Mouse (Mus musculus): ENCODE data around the gene Ppp2r2d.
A peak's percentile ranks its signal among the peaks of the same experiment; 100 is the strongest.

Gene Ppp2r2d

DNA sequence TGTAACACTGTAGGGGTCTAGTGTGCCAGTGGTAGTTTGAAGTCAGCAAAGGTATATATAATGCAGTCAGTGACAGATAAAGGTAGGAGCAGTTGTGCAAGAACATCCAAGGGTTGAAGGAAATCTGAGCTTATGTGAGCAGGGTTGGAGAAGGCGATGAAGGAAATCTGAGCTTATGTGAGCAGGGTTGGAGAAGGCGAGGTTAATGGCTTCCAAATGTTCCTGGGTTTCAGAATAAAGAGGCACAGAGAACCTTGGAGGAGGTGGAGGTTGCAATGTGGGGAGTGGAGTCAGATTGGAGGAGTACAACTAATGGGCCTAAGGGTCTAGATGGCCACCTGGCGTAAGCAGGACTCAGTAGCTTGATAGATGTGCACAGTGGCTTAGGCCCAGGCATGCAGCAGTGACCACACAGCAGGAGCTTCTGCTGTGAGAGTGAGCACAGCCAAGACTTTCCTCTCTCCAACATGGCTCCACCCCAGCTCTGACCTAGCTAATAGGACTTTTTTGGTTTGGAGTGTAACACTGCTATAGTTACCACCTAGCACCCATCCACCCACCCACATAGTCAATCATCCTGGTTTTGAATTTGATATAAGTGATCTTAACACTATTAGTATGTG lies 18.2 kb downstream of the Ppp2r2d start:
- no peak for DNase-seq

DNA sequence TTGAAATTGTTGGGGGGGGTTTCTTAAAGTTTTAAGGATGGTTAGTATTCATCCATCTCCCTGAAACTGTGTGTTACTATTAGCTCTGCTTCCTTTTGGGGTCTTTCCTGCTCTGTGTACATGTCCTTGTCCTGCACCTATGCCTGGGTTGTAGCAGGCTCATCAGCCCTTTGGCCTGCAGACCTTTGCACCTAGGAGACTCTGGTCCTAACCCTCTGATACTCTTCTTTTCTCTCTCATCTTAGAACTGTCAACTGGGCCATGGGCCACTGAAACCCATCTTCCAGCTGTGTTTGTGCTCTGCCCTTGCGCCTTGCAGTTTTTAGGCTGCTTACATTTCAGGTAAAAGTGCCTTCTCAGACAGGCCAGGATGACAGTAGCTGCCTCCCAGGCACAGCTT lies 18.9 kb downstream of the Ppp2r2d start:
- DNase-seq = no peak

DNA sequence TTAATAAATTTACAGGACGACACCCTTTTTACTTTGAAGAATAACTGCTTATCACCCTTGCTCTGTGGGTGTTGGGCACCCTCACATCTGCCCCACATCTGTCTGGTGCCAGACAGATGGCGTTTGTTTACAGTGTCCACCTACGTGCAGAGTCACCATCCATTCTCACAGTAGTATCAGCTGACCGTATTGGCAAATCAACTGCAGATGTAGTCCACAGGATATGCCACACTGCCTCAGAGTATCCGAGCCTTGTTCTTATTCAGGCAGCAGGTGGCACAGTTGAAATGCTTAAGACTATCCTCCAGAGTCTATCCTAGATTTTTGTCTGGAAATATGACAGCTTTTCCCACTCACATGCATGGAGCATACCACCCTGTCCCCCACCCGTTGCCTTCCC lies 21.4 kb downstream of the Ppp2r2d start:
- no peak for DNase-seq

DNA sequence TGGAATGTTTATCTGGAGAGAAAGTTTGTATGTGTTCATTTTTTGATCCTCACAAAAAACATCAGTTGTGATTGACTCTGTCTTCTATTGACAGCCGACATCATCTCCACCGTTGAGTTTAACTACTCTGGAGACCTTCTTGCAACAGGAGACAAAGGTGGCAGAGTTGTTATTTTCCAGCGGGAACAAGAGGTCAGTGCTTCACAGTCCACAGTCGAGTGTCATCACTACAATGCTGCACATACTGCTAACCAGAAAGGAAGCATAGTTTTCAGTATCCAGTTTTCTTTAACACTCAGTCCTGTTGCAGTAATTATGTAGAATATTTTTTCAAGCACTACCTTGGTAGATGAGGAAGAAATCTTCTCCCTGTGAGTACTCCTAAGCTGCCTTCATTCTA lies 22.4 kb downstream of the Ppp2r2d start:
- no peak for DNase-seq

DNA sequence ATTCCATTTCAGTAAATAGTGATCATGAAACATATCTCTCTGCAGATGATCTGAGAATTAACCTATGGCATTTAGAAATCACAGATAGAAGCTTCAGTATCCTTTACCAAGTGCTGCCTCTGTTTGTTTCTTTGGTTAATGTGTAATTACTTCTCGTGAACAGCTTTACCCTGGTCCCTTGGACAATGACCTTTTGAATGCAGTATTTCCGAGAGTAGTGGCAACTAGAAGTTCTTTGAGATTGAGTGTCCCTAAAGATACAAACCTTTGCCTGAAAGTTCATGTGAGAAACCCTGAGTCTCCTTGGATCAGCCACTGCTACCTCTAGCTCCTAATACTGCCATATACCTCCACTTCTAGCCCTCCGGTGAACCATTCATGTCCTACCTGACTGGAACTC lies 27.1 kb downstream of the Ppp2r2d start:
- DNase-seq = no peak

DNA sequence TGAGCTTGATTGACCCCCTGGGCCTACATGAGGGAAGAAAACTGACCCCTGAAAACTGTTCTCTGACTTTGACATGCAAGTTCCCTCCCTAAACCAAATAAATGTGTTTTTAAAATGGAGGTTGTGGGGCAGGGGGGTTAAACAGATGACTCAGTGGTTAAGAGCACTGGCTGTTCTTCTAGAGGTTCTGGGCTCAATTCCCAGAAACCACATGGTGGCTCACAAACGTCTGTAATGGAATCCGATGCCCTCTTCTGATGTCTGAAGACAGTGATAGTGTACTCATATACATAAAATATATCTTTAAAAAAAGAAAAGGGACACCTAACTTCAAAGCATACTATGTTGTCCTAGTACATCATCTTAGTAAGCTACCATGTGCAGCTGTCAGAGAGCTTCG lies 29.2 kb downstream of the Ppp2r2d start:
- no peak for DNase-seq

DNA sequence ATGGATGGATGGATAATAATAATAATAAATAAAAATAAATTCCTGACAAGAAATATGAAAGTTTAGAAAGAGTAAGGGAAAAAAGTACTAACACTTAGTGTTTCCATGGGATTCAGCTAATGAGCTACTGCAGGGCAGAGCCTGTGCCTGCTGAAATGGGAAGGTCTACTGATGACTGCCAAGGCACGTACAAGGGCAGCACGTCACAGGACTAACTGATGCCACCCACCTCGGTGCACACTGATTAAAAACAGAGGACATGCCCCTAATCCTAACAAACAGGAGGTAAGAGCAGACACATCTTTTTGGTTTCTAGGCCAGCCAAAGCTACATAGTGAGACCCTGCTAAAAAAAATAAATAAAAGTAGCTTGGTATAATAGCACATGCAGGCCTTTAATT lies 37.8 kb downstream of the Ppp2r2d start:
- DNase-seq = no peak

DNA sequence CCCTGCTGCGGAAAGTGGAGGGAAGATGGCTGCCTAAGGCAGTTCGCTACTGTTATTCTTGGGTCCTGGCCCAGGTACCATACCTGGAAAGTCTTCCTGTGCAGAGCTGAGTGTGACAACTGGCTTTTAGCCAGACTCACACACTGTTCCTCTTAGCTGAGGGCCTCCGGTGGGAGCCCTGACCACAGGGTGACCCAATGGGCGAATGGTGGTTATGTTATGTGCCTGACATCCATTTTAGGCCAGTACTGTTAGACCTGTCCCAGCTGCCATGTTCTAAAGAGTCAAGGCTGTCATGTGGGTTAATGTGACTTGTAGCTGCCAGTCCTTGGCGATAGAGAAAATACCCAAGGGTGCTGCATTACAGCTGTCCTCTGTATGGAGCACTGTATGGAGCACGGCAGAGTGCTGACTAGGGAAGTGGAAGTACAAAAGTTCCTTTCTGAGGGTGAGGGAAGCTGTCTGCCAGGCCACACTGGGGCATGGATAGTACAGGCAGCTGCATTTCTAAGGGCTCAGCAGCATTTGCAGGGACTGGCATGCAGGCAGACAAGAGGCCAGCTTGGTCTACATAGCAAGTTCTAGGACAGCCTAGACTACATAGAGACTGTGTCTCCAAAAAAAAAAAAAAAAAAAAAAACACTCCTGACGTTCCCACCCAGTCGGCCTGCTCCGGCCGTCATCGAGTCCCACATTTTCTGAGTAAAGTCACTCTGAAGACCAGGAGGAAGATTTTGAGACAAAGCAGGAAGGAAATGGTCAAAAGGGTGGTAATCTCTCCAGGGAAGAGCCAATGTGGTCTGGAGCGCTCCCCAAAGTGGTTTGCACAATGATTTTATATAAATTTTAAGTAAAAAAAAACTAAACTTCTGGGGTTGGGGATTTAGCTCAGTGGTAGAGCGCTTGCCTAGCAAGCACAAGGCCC lies 39.7 kb downstream of the Ppp2r2d start:
- DNase-seq = no peak

DNA sequence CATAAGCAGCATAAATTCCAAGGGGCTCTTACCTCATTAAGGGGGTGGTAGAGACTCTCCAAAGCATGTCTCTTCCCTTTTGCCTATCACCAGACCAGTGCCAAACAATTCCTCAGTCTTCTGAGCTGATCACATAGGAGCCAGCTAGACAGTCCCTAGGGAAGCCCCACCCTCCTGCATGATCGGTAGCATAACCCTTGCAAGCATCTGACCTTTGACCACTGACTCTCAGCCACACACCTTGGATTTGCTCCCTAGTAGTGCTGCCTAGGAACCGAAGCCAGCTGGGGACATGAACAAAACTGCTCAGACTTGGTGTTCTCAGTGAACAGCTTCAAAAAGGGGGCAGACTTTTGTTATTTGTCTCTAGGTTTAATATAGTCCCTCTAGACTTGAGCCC lies 52.2 kb downstream of the Ppp2r2d start:
- DNase-seq = no peak

DNA sequence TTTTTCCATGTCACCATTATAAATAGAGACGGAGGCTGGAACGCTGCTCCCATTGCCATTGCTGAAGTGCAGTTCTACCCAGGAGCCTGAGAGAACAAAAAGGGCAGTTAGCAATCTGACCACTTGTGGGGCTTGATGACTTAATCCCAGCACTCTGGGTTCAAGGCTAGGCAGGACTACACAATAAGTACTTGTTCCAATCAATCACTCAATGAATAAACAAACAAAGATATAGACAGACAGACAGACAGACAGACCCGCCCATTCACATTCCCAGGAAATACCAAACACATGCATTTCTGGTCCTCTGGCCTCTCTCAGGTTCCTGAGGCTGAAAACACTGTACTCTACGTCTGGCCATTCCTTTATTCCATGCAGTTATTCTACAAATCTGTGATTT lies 52.9 kb downstream of the Ppp2r2d start:
- no peak for DNase-seq

DNA sequence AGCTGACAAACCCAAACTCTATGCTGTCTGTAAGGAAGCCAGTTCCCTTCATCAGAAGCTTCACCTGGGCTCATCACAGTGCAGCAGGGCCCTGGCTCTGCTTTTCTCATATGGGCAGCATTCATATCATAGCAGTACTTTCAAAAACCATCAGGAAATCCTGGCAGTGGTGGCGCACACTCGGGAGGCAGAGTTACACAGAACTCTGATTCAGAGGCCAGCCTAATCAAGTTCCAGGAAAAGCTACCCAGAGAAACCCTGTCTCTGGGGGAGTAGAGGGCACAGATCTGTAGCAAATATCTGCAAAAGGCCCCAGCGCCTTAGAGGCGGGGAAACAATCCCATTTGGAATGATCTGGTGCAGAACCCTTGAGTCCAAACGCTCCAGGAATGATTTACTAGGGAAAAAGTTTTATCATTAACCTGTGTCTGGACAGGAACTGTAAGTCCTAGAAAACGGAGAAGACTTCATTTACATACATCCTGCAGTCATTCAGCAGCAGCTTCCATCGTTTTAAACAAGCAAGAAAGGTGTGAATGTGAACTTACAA lies 58.1 kb downstream of the Ppp2r2d start:
- DNase-seq = no peak

DNA sequence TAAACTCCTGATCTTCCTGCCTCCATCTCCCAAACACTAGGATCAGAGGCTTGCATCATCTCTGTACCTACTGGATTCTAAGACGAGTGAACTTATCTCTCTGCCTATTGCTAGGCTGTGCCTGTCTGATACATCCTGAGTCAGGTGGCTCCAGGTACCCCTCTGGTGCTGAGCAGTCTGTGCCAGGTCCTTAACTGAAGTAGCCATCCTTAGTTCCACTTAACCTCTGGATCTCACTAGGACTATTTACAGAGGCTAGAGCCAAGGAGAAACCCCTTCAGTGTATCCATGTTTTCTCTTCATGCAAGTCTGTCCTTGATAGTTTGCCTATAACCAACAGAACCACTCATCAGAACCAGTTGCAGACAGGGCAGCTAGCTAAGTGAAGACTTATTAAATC lies 60.6 kb downstream of the Ppp2r2d start:
- DNase-seq = no peak

DNA sequence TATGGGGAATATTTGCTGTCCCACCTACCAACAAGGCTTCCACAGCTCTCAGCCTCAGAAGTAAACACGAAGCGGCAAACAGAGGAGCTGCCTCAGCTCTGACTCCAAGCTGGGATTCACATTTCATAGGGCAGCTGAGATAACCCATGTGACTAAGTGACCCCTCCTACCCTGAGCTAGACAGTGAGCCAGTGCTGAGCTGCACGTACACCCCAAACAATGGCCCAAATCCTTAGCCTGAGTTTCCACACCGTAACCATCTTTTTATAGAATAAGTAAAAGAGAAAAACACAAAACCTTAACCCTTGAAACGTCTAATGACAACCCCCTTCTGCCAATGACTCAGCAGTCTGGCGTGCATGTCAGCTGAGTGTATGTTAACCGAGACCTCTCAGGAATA lies 61.2 kb downstream of the Ppp2r2d start:
- DNase-seq = peak; percentile 67

DNA sequence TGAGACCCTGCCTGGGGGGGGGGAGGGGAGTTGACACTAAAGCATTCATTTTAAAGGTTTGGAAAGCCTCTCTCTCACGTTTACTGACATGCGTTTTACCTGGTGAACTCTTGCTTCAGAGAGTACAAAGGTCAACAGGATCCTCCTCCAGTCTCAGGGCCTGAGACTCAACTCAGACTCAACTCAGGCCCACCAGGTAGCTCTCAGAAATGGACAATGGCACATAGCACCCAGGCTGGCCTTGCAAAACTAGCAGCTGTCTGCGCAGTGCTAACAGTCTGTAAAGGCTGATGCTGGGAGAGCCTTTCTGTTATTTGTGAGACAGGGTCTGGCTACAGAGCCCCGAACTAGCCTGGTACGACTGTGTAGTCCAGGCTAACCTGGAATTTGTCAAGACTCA lies 62.1 kb downstream of the Ppp2r2d start:
- no peak for DNase-seq

DNA sequence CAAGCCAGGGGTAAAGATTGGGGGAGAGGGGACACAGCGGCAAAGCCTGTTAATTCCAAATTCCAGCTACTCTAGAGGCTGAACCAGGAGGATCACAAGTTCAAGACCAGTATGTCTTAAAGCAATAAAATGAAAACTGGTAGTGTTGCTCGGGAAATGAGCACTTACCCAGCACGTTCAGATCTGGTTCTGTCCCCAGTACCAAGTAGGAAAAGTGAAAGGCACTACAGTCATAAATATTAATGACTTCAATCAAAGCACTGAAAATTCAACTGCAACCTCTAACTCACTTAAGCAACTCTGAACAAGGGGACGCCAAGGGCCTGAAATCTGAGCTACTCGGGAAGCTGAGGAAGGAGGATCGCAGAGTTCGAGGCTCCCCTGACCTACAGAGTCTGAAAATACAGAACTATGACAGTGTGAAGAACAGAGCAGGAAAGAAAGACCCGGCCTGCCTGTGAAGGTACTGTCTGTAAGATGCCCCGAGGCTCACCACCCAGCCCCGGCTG lies 62.9 kb downstream of the Ppp2r2d start:
- DNase-seq = no peak

DNA sequence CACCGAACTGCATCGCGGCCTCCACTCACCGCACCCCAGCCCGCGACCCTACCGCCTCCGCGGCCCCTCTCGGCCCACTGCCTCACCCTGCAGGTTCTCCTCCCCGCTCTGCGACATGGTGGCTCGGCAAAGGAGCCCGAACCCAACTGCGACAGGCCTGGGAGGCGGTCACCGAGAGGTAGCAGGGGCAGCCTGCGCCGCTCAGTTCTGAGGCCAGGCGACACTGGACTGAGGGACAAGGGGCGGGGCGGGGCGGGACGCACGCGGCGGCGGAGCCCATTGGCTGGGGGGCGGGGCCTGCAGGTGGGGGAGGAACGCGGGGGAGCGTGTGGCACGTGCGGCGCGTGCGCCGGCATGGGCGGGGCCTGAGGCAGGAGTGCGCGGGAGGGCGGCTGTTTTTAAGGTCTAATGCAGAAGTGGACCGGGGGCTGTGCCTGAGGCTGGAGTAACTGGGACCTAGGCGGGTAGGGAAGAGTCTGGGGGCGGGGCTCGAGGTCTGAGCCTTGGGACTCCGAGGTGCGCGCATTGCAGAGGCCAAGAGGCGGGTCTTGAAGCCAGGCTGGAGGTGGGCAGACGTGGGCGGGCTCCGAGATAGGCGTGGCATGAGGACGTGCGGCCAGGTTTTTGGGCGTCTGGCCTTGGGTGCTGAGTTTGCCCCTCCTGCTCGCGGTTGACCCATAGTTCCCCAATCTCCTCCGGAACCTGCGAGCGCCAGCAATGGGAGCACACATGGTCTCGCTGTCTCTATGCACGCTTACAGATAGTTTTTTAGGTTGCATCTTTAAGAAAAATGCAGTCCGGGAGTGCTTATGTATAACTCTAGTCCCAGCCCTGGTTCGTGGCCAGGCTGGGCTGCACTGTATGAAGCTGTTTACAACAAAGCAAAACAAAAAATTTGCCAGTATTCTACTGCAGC lies 63.7 kb downstream of the Ppp2r2d start, which contains the start of gene Bnip3:
Bnip3 (minus strand) TSS at position 243 of the 916 bp plus-strand sequence.
- peak; percentile 94 for DNase-seq

DNA sequence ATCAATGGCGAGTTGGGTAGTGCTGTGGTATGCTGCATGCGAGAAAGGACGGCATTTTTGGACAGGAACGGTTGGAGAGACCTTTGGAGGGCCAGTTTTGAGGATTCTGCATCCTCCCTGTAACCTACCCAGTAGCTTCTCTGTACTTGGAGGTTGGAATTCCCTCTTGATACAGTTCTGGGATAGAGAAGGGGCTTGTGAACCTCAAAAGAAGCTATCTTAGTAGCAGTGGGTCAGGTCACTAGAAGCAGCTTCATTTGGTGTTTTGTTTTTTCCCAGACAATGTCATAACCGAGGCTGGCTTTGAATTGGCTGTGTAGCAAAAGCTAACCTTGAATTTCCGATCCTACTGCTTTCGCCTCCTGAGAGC lies 64.3 kb downstream of the Ppp2r2d start:
- no peak for DNase-seq

DNA sequence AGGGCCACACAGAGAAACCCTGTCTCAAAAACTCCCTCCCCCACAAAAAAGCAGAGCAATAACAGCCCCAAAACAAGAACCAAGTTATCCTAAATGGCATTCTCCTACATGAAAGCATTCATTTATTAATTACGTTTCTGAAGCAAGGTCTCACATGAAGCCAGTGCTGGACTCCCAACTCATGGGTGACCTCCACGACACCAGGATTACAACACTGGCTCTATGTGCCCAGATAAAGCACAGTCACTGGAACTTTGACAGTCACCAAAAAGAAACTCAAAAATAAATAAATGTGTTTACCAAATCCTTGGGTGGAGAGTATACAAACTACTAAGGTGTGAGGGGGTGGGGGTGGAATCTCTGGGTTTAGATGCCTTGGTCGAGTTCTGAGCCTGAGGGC lies 67.7 kb downstream of the Ppp2r2d start:
- no peak for DNase-seq

DNA sequence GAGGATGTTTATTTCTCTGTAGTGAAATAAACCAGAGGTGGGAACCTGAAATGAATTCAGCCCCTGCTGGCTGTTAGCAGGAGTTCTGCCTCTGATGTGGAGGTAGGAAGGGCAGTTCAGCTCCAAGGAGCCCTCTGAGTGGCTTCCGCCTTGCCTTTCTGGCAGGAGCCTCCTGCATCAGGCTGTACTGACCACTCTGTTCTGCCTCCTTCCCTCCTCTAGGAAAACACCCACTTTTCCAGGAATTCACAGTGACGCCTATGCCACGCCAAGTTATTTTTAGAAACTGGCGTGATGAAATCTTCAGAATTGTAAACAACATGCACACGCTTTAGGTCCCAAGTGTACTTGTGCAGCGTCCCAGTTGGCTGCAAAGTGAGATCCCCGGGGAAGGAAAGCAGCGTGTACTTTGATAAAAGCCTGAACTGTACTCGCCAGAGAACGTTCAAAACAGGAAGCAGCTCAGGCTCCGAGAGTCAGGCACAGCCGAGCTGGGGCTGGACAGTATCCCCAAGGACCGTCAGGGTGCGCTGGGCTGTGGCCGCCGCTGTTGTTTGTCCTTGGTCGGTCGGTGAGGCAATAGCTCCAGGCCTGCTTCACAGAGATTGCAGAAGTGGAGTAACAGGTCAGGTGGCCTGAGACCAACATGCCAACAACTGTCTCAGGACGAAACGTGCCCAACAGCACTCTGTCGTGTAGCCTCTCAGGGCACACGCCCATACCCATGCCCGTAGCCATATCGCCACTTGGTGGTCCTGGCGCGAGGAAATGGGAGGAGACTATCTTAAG lies 73.5 kb downstream of the Ppp2r2d start:
- DNase-seq = peak; percentile 52

DNA sequence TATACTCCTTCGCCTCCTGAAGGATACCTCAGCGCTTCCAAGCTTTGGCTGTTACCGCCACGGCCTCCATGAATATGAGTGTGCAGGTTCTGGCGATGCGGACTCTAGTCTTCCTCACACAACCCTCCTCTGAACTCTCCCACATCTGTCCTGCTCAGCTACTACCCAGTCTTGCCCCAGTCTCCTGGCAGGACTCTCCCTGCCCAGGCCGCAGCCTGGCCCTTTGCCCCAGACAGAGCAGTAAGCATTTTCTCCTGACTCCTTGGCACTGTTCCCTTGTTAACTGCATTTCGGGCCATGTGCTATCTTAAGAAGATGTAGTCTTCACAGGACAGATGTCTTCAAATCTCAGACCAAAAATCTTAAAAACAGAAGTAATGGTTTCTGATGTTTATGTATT lies 75.7 kb downstream of the Ppp2r2d start:
- no peak for DNase-seq

DNA sequence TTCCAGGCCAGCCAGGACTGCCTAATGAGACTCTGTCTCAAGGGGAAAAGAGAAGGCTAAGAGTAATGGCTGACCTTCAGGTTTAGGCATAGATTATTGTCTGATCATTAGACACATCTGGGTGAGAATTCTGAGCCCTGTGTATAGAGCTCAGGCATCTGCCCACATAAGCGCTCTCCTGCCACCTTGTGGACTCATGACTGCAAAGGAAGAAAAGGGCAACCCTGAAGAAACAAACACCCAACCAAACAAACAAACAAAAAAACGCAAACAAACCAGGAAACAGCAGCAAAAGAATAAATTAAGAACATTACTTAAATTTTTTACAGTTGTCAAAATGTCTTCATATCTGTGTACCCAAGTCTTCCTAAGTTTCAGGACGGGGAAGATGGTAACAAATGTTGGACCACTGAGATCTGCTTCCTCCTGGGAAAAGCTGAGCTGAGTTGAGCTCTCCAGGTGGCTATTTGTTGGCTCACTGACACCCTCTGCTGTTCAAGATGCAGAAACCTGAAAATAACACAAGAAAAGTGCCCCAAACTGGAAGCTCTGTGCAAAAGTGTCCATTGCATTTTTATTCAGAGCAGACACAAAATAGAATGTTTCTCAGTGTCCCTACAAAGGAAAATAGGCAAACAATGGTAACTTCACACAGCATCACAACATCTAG lies 78.0 kb downstream of the Ppp2r2d start:
- DNase-seq = peak; percentile 60
